Mouse (Mus musculus): ENCODE results near the gene Hunk. TPM values are rescaled to one million over a fixed set of nuclear protein-coding genes. Genes with fewer than 3 reads are reported as not detected.

Gene Hunk
- polyA plus RNA-seq, 1 experiment from 2014 or later, result 4.7 TPM

DNA sequence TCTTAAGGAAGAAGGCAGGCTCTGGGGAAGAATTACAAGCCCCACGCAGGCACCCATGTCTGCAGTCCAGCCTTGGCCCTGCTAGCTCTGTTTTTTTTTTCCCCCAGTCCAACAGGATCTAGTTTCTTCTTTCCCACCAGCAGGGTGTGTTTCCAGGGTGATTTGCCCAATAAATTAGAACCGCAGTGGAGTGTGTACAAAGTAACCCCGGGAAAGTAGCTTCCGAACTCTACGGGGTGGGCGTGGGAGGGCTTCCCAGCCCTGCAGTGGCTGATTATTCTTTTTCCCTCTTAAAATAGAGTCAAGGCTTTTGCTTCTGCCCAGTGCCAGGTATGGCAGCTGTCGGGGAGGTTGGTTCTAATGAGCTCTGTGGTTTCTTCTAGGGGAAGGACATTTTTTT is 35.3 kb downstream of the Hunk start:
- no peaks in the 10 kb centered on the region for H3K27me3 ChIP-seq (replicated peaks; ENCODE audit: control insufficient read depth, insufficient read depth, low read length)
- peak; percentile 35; the same call in 1 of the 2 replicates for ATAC-seq
- H3K9me3 ChIP-seq (ENCODE audit: control insufficient read depth, low read length), result no peaks in the 10 kb centered on the region
- H3K4me1 ChIP-seq (ENCODE audit: control insufficient read depth, insufficient read depth, low read depth, low read length), result peaks cover 42% of the 10 kb centered on the region
- no peak overlapping the region for H3K9ac ChIP-seq (ENCODE audit: low read depth, low read length)
- 12% methylated on average over 7 of the region's 7 CpGs for WGBS
- H3K4me3 ChIP-seq (ENCODE audit: low read length), result no peak overlapping the region
- no peaks in the 10 kb centered on the region for H3K36me3 ChIP-seq (ENCODE audit: control insufficient read depth, insufficient read depth, low read length)
- H3K4me2 ChIP-seq (ENCODE audit: low read length), result no peak overlapping the region
- H3K27ac ChIP-seq (ENCODE audit: low read depth, low read length), result peak overlapping the region; percentile 61

DNA sequence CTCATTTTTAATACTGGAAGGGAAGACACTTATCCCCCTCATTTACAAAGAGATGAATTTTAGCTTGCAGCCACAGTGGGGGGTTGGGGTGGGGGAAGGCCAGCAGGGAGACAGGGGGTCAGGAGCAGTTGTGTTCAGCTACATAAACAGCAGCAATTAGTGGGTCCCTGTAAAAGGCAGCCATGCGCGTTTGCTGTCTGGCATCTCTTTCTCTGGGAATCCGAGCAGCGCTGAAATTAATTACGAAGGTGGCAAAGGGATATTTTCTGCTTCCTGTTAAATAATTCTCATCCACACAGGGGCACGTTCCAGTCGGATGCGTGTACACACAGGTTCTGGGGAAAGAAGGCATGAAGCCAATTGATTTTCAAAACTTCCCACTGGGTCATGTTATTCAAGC is 35.7 kb downstream of the Hunk start:
- Histone ChIP-seq H3K4me3 (ENCODE audit: low read length) (no peak overlapping the region), H3K36me3 (ENCODE audit: control insufficient read depth, insufficient read depth, low read length) (no peaks in the 10 kb centered on the region), H3K4me2 (ENCODE audit: low read length) (0 out of 2 replicates have a peak overlapping the region, but pooled peaks have one; percentile 4), H3K9me3 (ENCODE audit: control insufficient read depth, low read length) (no peaks in the 10 kb centered on the region), H3K27me3 (replicated peaks; ENCODE audit: control insufficient read depth, insufficient read depth, low read length) (no peaks in the 10 kb centered on the region), H3K9ac (ENCODE audit: low read depth, low read length) (no peak overlapping the region), H3K4me1 (ENCODE audit: control insufficient read depth, insufficient read depth, low read depth, low read length) (peaks cover 42% of the 10 kb centered on the region), H3K27ac (ENCODE audit: low read depth, low read length) (peak overlapping the region; percentile 61)
- ATAC-seq, result peak; percentile 29
- WGBS, result 12% methylated on average over 8 of the region's 8 CpGs

GRCm38 (mm10) chr16:90422108-90422529 is 36.3 kb downstream of the Hunk start:
- Histone ChIP-seq H3K27me3 (replicated peaks; ENCODE audit: control insufficient read depth, insufficient read depth, low read length) (no peaks in the 10 kb centered on the region), H3K4me1 (ENCODE audit: control insufficient read depth, insufficient read depth, low read depth, low read length) (peaks cover 42% of the 10 kb centered on the region), H3K4me3 (ENCODE audit: low read length) (no peak overlapping the region), H3K9me3 (ENCODE audit: control insufficient read depth, low read length) (no peaks in the 10 kb centered on the region), H3K36me3 (ENCODE audit: control insufficient read depth, insufficient read depth, low read length) (no peaks in the 10 kb centered on the region), H3K4me2 (ENCODE audit: low read length) (0 out of 2 replicates have a peak overlapping the region, but pooled peaks have one; percentile 4), H3K27ac (ENCODE audit: low read depth, low read length) (peak overlapping the region; percentile 61), H3K9ac (ENCODE audit: low read depth, low read length) (no peak overlapping the region)
- ATAC-seq, result peak; percentile 46; the same call in 1 of the 2 replicates
- WGBS, result 20% methylated on average over 11 of the region's 11 CpGs

DNA sequence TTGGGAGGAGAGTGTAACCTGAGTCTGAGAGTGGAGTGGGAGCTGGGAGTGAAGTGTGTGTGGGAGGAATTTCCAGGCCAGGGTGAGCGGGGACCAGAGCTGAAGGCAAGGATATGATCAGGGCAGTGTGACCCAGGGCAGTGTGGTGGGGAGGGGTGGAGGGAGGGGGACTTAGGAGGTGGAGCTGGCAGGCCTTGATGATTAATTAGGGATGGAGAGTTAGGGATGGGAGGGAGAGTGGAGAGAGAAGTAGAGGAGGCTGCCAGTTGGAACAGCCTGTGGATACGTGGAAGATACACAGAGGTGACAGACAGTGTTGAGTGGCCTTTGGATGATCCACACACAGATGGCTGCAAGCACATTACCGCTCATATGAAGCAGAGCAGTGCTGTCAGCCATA is 38.1 kb downstream of the Hunk start:
- Histone ChIP-seq H3K4me3 (ENCODE audit: low read length) (no peak overlapping the region), H3K4me2 (ENCODE audit: low read length) (no peak overlapping the region), H3K9me3 (ENCODE audit: control insufficient read depth, low read length) (no peaks in the 10 kb centered on the region), H3K9ac (ENCODE audit: low read depth, low read length) (no peak overlapping the region), H3K4me1 (ENCODE audit: control insufficient read depth, insufficient read depth, low read depth, low read length) (peaks cover 35% of the 10 kb centered on the region), H3K36me3 (ENCODE audit: control insufficient read depth, insufficient read depth, low read length) (no peaks in the 10 kb centered on the region), H3K27me3 (replicated peaks; ENCODE audit: control insufficient read depth, insufficient read depth, low read length) (no peaks in the 10 kb centered on the region), H3K27ac (ENCODE audit: low read depth, low read length) (0 out of 2 replicates have a peak overlapping the region, but pooled peaks have one; percentile 36)
- 41% methylated on average over 3 of the region's 3 CpGs for WGBS
- ATAC-seq, result peak; percentile 75

GRCm38 (mm10) chr16:90424391-90424790 is 38.6 kb downstream of the Hunk start:
- ATAC-seq, result no peak

DNA sequence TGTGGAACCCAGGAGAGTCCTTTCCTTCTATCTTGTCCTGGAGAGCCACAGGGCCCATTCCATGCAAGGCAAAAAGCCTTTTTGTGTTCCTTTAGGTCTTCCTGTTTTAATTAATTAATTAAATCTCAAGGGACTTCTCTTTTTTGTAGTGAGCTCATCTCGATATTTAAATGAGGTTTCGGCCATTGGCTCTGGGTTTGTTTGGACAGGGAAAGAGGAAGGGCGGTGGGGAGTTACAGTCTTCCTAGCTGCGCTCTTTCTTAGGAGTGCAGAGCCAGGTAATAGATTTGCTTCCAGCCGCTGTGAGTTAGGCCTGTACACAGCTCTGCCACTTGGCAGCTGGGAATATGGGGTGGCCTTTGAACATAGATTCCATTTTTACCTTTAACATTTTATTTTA is 40.4 kb downstream of the Hunk start:
- Histone ChIP-seq H3K4me2 (ENCODE audit: low read length) (no peak overlapping the region), H3K4me1 (ENCODE audit: control insufficient read depth, insufficient read depth, low read depth, low read length) (peaks cover 28% of the 10 kb centered on the region), H3K9me3 (ENCODE audit: control insufficient read depth, low read length) (no peaks in the 10 kb centered on the region), H3K4me3 (ENCODE audit: low read length) (no peak overlapping the region), H3K9ac (ENCODE audit: low read depth, low read length) (no peak overlapping the region), H3K27ac (ENCODE audit: low read depth, low read length) (no peak overlapping the region), H3K36me3 (ENCODE audit: control insufficient read depth, insufficient read depth, low read length) (no peaks in the 10 kb centered on the region), H3K27me3 (replicated peaks; ENCODE audit: control insufficient read depth, insufficient read depth, low read length) (no peaks in the 10 kb centered on the region)
- 81% methylated on average over 5 of the region's 5 CpGs for WGBS
- ATAC-seq, result no peak

More at GRCm38 (mm10) chr16:90424391-90424790, 38.6 kb downstream of the Hunk start:
- Histone ChIP-seq H3K27ac (ENCODE audit: low read depth, low read length) (0 out of 2 replicates have a peak overlapping the region, but pooled peaks have one; percentile 36), H3K36me3 (ENCODE audit: control insufficient read depth, insufficient read depth, low read length) (no peaks in the 10 kb centered on the region), H3K4me2 (ENCODE audit: low read length) (no peak overlapping the region), H3K9me3 (ENCODE audit: control insufficient read depth, low read length) (no peaks in the 10 kb centered on the region), H3K9ac (ENCODE audit: low read depth, low read length) (no peak overlapping the region), H3K4me3 (ENCODE audit: low read length) (no peak overlapping the region), H3K4me1 (ENCODE audit: control insufficient read depth, insufficient read depth, low read depth, low read length) (peaks cover 35% of the 10 kb centered on the region), H3K27me3 (replicated peaks; ENCODE audit: control insufficient read depth, insufficient read depth, low read length) (no peaks in the 10 kb centered on the region)
- 33% methylated on average over 9 of the region's 9 CpGs for WGBS

GRCm38 (mm10) chr16:90427838-90428630 is 42.2 kb downstream of the Hunk start:
- no peak overlapping the region for H3K9ac ChIP-seq (ENCODE audit: low read depth, low read length)
- ATAC-seq, result no peak
- H3K4me1 ChIP-seq (ENCODE audit: control insufficient read depth, insufficient read depth, low read depth, low read length), result peaks cover 10% of the 10 kb centered on the region
- H3K27me3 ChIP-seq (replicated peaks; ENCODE audit: control insufficient read depth, insufficient read depth, low read length), result no peaks in the 10 kb centered on the region
- H3K4me3 ChIP-seq (ENCODE audit: low read length), result no peak overlapping the region
- no peak overlapping the region for H3K4me2 ChIP-seq (ENCODE audit: low read length)
- peaks cover 7% of the 10 kb centered on the region for H3K36me3 ChIP-seq (ENCODE audit: control insufficient read depth, insufficient read depth, low read length)
- H3K9me3 ChIP-seq (ENCODE audit: control insufficient read depth, low read length), result peaks cover 3% of the 10 kb centered on the region; the same call in 1 of the 2 replicates
- 95% methylated on average over 8 of the region's 8 CpGs for WGBS
- H3K27ac ChIP-seq (ENCODE audit: low read depth, low read length), result no peak overlapping the region

DNA sequence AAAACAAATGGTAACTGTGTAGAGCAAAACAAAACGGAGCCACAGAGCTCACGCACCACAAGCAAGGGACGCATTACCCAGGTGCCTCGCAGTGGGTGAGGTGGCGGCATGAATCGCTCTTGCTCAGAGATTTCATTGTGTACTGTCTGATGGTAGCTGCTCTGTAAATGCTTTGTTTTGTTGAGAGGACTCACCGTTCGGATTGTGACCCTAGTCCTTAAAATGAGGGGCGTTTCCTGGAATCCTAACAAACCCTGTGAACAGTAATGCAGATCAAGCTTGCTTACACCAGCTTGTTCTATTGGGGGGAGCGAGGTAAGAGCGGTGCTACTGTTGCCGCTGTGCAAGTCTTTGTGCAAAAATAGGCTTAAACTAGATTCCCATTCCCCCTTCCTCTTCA is 47.7 kb downstream of the Hunk start:
- H3K4me1 ChIP-seq (ENCODE audit: control insufficient read depth, insufficient read depth, low read depth, low read length), result no peaks in the 10 kb centered on the region
- ATAC-seq, result no peak
- peaks cover 7% of the 10 kb centered on the region for H3K9me3 ChIP-seq (ENCODE audit: control insufficient read depth, low read length)
- H3K9ac ChIP-seq (ENCODE audit: low read depth, low read length), result no peak overlapping the region
- peaks cover 17% of the 10 kb centered on the region for H3K36me3 ChIP-seq (ENCODE audit: control insufficient read depth, insufficient read depth, low read length)
- 98% methylated on average over 12 of the region's 12 CpGs for WGBS
- no peak overlapping the region for H3K4me2 ChIP-seq (ENCODE audit: low read length)
- no peaks in the 10 kb centered on the region for H3K27me3 ChIP-seq (replicated peaks; ENCODE audit: control insufficient read depth, insufficient read depth, low read length)
- H3K4me3 ChIP-seq (ENCODE audit: low read length), result no peak overlapping the region
- no peak overlapping the region for H3K27ac ChIP-seq (ENCODE audit: low read depth, low read length)

- WGBS, result 61% methylated on average over 4 of the region's 4 CpGs
- no peak overlapping the region for H3K4me3 ChIP-seq (ENCODE audit: low read length)
- no peak for ATAC-seq
- H3K36me3 ChIP-seq (ENCODE audit: control insufficient read depth, insufficient read depth, low read length), result peaks cover 17% of the 10 kb centered on the region
- H3K4me2 ChIP-seq (ENCODE audit: low read length), result no peak overlapping the region
- H3K27ac ChIP-seq (ENCODE audit: low read depth, low read length), result no peak overlapping the region
- no peaks in the 10 kb centered on the region for H3K4me1 ChIP-seq (ENCODE audit: control insufficient read depth, insufficient read depth, low read depth, low read length)
- no peak overlapping the region for H3K9ac ChIP-seq (ENCODE audit: low read depth, low read length)
- peaks cover 7% of the 10 kb centered on the region for H3K9me3 ChIP-seq (ENCODE audit: control insufficient read depth, low read length)
- no peaks in the 10 kb centered on the region for H3K27me3 ChIP-seq (replicated peaks; ENCODE audit: control insufficient read depth, insufficient read depth, low read length)
These were observed 49.4 kb downstream of the Hunk start for GRCm38 (mm10) chr16:90435231-90435630.

Data from hindbrain, embryonic 16.5 days (tissue).